Mouse (Mus musculus) thymus, adult 2 months (tissue): ENCODE data around the gene Gdf3. TPM values are rescaled to one million over a fixed set of nuclear protein-coding genes. Genes with fewer than 3 reads are reported as not detected.
A peak's percentile ranks its signal among the peaks of the same experiment; 100 is the strongest.

ENCODE experiments used
- DNase-seq: peaks from one replicate; pipeline ENCODE4 v3.0.0; 2021
- H3K27ac ChIP-seq: fragments of 200-500 bp; 2 replicates; pipeline ENCODE4 v1.5.1; 2012; ENCODE audit warnings: low read length, control low read depth; ENCODE audit not compliant: control insufficient read depth, insufficient read depth
- H3K27me3 ChIP-seq: fragments of 200-500 bp; 2 replicates; pipeline ENCODE4 v1.6.1; 2012; ENCODE audit warnings: mild to moderate bottlenecking, low read length, moderate library complexity, mixed read lengths; ENCODE audit not compliant: control insufficient read depth, insufficient read depth
- H3K36me3 ChIP-seq: fragments of 200-500 bp; 2 replicates; pipeline ENCODE4 v1.6.1; 2012; ENCODE audit warnings: mild to moderate bottlenecking, low read length, moderate library complexity; ENCODE audit not compliant: control insufficient read depth, insufficient read depth
- H3K4me1 ChIP-seq: fragments of 200-500 bp; replicated peaks from 2 replicates; pipeline ENCODE4 v1.6.1; 2012; ENCODE audit warnings: low read length; ENCODE audit not compliant: control insufficient read depth, insufficient read depth
- H3K4me3 ChIP-seq: fragments of 200-500 bp; 2 replicates; pipeline ENCODE4 v1.5.1; 2012; ENCODE audit warnings: mild to moderate bottlenecking, low read length, control low read depth, moderate library complexity; ENCODE audit not compliant: control insufficient read depth, insufficient read depth
- CTCF ChIP-seq: fragments of 200-500 bp; IDR thresholded peaks from 2 replicates; pipeline ENCODE4 v1.5.1; 2012; ENCODE audit warnings: mild to moderate bottlenecking, control low read depth, low read length, moderate library complexity, borderline replicate concordance; ENCODE audit not compliant: control insufficient read depth, poor library complexity, insufficient read depth; ENCODE audit errors: extremely low read depth
- POLR2A ChIP-seq: fragments of 200-500 bp; IDR thresholded peaks from 2 replicates; pipeline ENCODE4 v1.6.1; 2012; ENCODE audit warnings: mild to moderate bottlenecking, low read length, control low read depth, moderate library complexity; ENCODE audit not compliant: control insufficient read depth, poor library complexity, insufficient read depth; ENCODE audit errors: extremely low read depth
- WGBS: fragments of 180-500 bp; shearing (Covaris S2); methylation state at CpG from one replicate; pipeline ENCODE4 v1.1.7; 2018; 5-methylcytosine and 5-hydroxymethylcytosine counted together
- polyA plus RNA-seq: library from polyadenylated mRNA; depleted of rRNA; stranded (reverse); fragments of >200 nt; gene quantifications from 2 replicates; pipeline ENCODE4 v1.2.3, GENCODE M21; 2012

The Gdf3 gene
- polyA plus RNA-seq, 1 experiment, result 0.53 TPM

DNA sequence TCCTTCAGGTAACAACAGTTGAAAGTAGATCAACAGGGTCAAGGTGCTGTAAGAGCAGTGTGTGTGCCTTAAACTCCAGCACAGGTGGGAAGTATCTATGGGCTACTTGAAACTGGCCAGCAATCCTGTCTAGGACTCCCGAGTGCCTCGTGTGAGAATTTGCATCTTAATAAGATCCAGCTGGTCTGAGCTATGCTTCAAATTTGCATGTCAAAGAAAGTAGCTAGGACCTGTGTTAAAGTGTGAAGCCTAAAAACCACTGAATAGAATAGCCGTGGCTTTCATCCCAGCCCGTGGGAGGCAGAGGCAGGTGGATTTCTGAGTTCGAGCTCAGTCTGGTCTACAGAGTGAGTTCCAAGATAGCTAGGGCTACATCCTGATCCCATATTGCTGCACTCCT, 14.6 kb upstream of the Gdf3 start:
- TF ChIP-seq POLR2A, result no peak
- TF ChIP-seq CTCF, result no peak
- WGBS, result 91% methylated on average over 5 of the region's 5 CpGs
- H3K4me3 ChIP-seq, result no peak overlapping the region
- H3K4me1 ChIP-seq, result no peaks in the 10 kb centered on the region
- DNase-seq, result no peak
- H3K36me3 ChIP-seq, result no peaks in the 10 kb centered on the region
- no peak overlapping the region for H3K27ac ChIP-seq
- H3K27me3 ChIP-seq, result no peaks in the 10 kb centered on the region

GRCm38 (mm10) chr6:122621066-122621465, 11.2 kb upstream of the Gdf3 start:
- Histone ChIP-seq H3K36me3 (no peaks in the 10 kb centered on the region), H3K27me3 (no peaks in the 10 kb centered on the region), H3K4me3 (no peak overlapping the region), H3K27ac (no peak overlapping the region), H3K4me1 (no peaks in the 10 kb centered on the region)
- no peak for TF ChIP-seq POLR2A
- TF ChIP-seq CTCF, result no peak
- DNase-seq, result no peak
- 94% methylated on average over 6 of the region's 6 CpGs for WGBS

- H3K36me3 ChIP-seq, result no peaks in the 10 kb centered on the region
- WGBS, result 74% methylated on average over 3 of the region's 3 CpGs
- DNase-seq, result no peak
- H3K27ac ChIP-seq, result no peak overlapping the region
- H3K4me3 ChIP-seq, result no peak overlapping the region
- H3K27me3 ChIP-seq, result no peaks in the 10 kb centered on the region
- TF ChIP-seq CTCF, result no peak
- no peak for TF ChIP-seq POLR2A
- no peaks in the 10 kb centered on the region for H3K4me1 ChIP-seq
Measured at GRCm38 (mm10) chr6:122616022-122616421, 6.1 kb upstream of the Gdf3 start.

- Histone ChIP-seq H3K36me3 (no peaks in the 10 kb centered on the region), H3K27me3 (no peaks in the 10 kb centered on the region), H3K4me3 (no peak overlapping the region), H3K4me1 (no peaks in the 10 kb centered on the region), H3K27ac (no peak overlapping the region)
- 80% methylated on average over 2 of the region's 2 CpGs for WGBS
- DNase-seq, result peak; percentile 42
- TF ChIP-seq POLR2A, result no peak
- TF ChIP-seq CTCF, result no peak
Measured at GRCm38 (mm10) chr6:122614047-122614446, 4.2 kb upstream of the Gdf3 start.

DNA sequence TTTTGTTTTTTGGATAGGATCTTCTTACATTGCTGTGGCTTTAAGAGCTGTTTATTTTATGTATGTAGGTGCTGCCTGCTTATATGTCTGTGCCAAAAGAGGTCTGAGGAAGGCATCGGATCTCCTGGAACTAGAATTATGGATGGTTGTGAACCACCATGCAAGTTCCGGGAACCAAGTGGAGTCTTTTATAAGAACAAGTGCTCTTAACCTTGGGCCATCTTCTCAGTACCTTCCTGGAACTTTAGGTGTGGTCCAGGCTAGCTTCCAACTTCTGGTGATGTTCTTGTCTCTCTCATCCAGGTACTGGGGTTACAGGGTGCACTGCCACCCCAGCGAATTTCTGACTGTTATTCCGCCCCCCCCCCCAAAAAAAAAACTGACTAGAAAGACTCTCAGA, 2.5 kb upstream of the Gdf3 start:
- no peaks in the 10 kb centered on the region for H3K27me3 ChIP-seq
- 93% methylated on average over 4 of the region's 4 CpGs for WGBS
- no peak for DNase-seq
- no peak for TF ChIP-seq POLR2A
- no peak for TF ChIP-seq CTCF
- H3K4me3 ChIP-seq, result no peak overlapping the region
- no peaks in the 10 kb centered on the region for H3K36me3 ChIP-seq
- no peak overlapping the region for H3K27ac ChIP-seq
- H3K4me1 ChIP-seq, result no peaks in the 10 kb centered on the region

DNA sequence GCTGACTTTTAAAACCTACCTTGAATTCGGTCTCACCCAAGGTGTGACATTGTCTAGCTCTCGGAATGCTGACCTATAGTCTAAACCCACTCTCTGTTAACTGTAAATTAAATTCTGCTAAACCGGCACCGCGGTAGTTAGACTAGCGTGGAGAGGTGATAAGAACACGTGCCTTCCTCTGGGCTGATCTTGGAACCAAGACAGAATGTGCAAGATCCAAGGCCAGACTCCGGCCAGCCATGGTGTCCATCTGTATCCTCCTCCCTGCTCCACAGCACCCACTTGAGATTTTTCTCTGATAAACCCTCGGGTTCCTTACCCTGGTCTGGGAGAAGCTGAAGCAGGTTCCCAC, 534 bp downstream of the Gdf3 start:
- TF ChIP-seq POLR2A (no peak), CTCF (no peak)
- H3K27ac ChIP-seq, result no peak overlapping the region
- no peak for DNase-seq
- H3K36me3 ChIP-seq, result no peaks in the 10 kb centered on the region
- H3K4me3 ChIP-seq, result no peak overlapping the region
- H3K4me1 ChIP-seq, result 0 out of 2 replicates have a peak, but pooled peaks cover 3% of the 10 kb centered on the region
- no peaks in the 10 kb centered on the region for H3K27me3 ChIP-seq
- WGBS, result 87% methylated on average over 9 of the region's 9 CpGs
